Mouse (Mus musculus) monocyte, adult 59 days (primary cell): ENCODE data around the gene Kcnip3. TPM values are rescaled to one million over a fixed set of nuclear protein-coding genes. Genes with fewer than 3 reads are reported as not detected.

ENCODE experiments used
- total RNA-seq, 2 experiments: library from RNA; stranded (reverse); gene quantifications; one replicate each; pipeline ENCODE4 v1.2.4; 2023

The Kcnip3 gene
- 1 to 10 TPM; 2.3 to 3.1 TPM for total RNA-seq

GRCm38 (mm10) chr2:127522006-127522441 is at the start of gene Kcnip3:
Gene Kcnip3, minus strand, starts transcription at chr2:127522094.

DNA sequence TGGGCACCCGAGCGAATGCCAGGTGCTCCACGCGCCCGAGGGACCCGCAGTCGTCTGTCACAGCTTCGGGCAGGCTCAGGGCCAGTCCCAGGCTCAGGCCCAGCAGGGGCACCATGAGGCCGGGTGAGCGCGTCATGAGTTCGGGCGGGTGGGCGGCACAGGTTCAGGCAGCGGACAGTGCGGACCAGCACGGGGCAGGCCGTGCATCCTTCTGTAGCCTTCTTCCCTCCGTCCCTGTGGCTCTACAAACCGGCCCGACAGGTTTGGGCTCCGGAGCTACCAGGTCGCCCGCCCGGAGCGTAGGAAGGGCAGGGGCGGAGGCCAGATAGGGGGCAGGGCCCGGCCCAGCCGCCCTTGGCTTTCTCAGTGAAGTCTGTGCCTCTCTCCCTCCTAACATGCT is 19.3 kb upstream of the Kcnip3 start, which contains the start of gene Prom2:
Prom2 (minus strand) TSS at position 283 of the 400 bp plus-strand sequence.

GRCm38 (mm10) chr2:127444055-127444789 is 77.7 kb downstream of the Kcnip3 start, which contains the start of gene Fahd2a:
Gene Fahd2a, minus strand, starts transcription at chr2:127444565.

GRCm38 (mm10) chr2:127424977-127425376 is 96.9 kb downstream of the Kcnip3 start, which contains the start of gene Gpat2:
Gene Gpat2, plus strand, starts transcription at chr2:127425199.

Other genes starting within 250 kb of the Kcnip3 start
- gene Dusp2, start 185.9 kb downstream of the Kcnip3 start, total RNA-seq = 100 to 1,000 TPM; 333 to 386 TPM
- under 1 TPM; 0.64 to 0.79 TPM for gene Astl, start 183.5 kb downstream of the Kcnip3 start, total RNA-seq
- under 1 TPM; 0.13 to 0.21 TPM for gene Adra2b, start 158.9 kb downstream of the Kcnip3 start, total RNA-seq
- under 1 TPM in 1 of 2 experiments, not detected in 1; 0.18 TPM for gene Gpat2, start 96.9 kb downstream of the Kcnip3 start, total RNA-seq
- 10 to 100 TPM in 1 of 2 experiments, 1 to 10 TPM in 1; 9.4 to 11.1 TPM for gene Fahd2a, start 77.5 kb downstream of the Kcnip3 start, total RNA-seq
- not detected for gene Prom2, start 19.4 kb upstream of the Kcnip3 start, total RNA-seq
- gene Zfp661, start 65.0 kb upstream of the Kcnip3 start, total RNA-seq = 1 to 10 TPM; 2.5 to 2.9 TPM
- gene Mrps5, start 65.1 kb upstream of the Kcnip3 start, total RNA-seq = 10 to 100 TPM; 48.4 to 57.7 TPM
- gene Mal, start 134.6 kb upstream of the Kcnip3 start, total RNA-seq = not detected
- gene Mall, start 207.8 kb upstream of the Kcnip3 start, total RNA-seq = not detected